Mouse (Mus musculus): ENCODE data around the gene Scgb1a1. TPM values are rescaled to one million over a fixed set of nuclear protein-coding genes. Genes with fewer than 3 reads are reported as not detected.

The Scgb1a1 gene
- polyA plus RNA-seq, 1 experiment: not detected

DNA sequence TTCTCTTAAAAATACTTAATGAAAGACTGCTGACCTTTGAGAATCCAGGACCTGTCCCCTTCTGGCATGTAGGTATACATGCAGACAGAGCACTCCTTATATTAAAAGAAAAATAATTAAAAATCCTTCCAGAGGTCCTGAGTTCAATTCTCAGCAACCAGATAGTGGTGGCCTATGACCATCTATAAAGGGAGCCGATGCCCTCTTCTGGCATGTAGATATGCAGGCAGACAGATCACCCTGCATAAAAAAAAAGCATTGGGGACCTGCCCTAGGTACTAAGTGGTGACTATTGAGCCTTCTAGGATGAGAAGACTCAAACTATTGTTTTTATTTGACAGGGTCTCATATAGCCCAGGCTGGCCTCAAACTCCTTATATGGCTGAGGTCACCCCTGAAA, 20.8 kb upstream of the Scgb1a1 start:
- Histone ChIP-seq H3K36me3 (ENCODE audit: control insufficient read depth, insufficient read depth) (no peaks in the 10 kb centered on the region), H3K79me2 (ENCODE audit: control insufficient read depth, insufficient read depth) (no peaks in the 10 kb centered on the region), H3K27me3 (ENCODE audit: control insufficient read depth, insufficient read depth, insufficient read length) (no peaks in the 10 kb centered on the region), H3ac (ENCODE audit: control insufficient read depth, insufficient read length) (no peak overlapping the region), H3K4me3 (no peak overlapping the region), H3K4me2 (ENCODE audit: low read depth) (no peak overlapping the region)
- TF ChIP-seq REST (IDR thresholded peaks at IDR 0.05; ENCODE audit: insufficient read depth, insufficient read length) (no peak), USF1 (IDR thresholded peaks at IDR 0.05; ENCODE audit: low read depth) (no peak), TCF3 (IDR thresholded peaks at IDR 0.05; ENCODE audit: insufficient read length, low read depth) (no peak), E2F4 (IDR thresholded peaks at IDR 0.05; ENCODE audit: insufficient read depth) (no peak), MAX (IDR thresholded peaks at IDR 0.05; ENCODE audit: low read depth) (no peak), TCF12 (IDR thresholded peaks at IDR 0.05; ENCODE audit: insufficient read depth, poor library complexity, severe bottlenecking) (no peak), POLR2AphosphoS2 (IDR thresholded peaks at IDR 0.05; ENCODE audit: insufficient read length, low read depth) (no peak), CEBPB (IDR thresholded peaks at IDR 0.05; ENCODE audit: insufficient read depth, poor library complexity, severe bottlenecking) (no peak), MYOD1 (IDR thresholded peaks at IDR 0.05; ENCODE audit: control insufficient read depth in 1 of 3, insufficient read length in 2 of 3, low read depth in 2 of 3) (no peak), SRF (IDR thresholded peaks at IDR 0.05; ENCODE audit: control insufficient read depth, insufficient read length, low read depth) (no peak), POLR2A (IDR thresholded peaks at IDR 0.05; ENCODE audit: insufficient read length, low read depth) (no peak), MYOG (IDR thresholded peaks at IDR 0.05; ENCODE audit: control insufficient read depth in 1 of 3, insufficient read depth in 1 of 3, insufficient read length in 2 of 3, low read depth in 2 of 3) (no peak)

DNA sequence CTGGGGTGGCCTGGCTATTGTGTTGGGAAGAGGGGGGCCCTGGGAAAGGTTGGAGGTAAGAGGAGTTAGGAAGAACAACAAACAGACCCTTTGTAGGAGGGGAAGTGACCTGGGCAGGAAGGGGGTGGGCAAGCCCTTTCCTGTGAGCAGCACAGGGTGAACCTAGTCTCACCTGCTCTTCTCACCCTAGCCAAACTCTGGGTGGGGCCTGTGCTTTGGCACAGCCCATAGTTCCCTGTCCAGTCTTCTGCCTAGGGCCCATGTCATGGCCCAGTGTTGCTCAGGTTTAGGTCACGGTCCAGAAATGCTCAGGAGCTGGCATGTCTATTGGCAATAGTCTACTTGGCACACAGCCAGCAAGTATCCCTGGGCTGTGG, 19.6 kb upstream of the Scgb1a1 start:
- Histone ChIP-seq H3K4me2 (ENCODE audit: low read depth) (peak overlapping the region; percentile 61), H3K27me3 (ENCODE audit: control insufficient read depth, insufficient read depth, insufficient read length) (no peaks in the 10 kb centered on the region), H3K79me2 (ENCODE audit: control insufficient read depth, insufficient read depth) (no peaks in the 10 kb centered on the region), H3K4me3 (no peak overlapping the region), H3ac (ENCODE audit: control insufficient read depth, insufficient read length) (no peak overlapping the region), H3K36me3 (ENCODE audit: control insufficient read depth, insufficient read depth) (no peaks in the 10 kb centered on the region)
- TF ChIP-seq REST (IDR thresholded peaks at IDR 0.05; ENCODE audit: insufficient read depth, insufficient read length) (no peak), POLR2A (IDR thresholded peaks at IDR 0.05; ENCODE audit: insufficient read length, low read depth) (no peak), MAX (IDR thresholded peaks at IDR 0.05; ENCODE audit: low read depth) (no peak), SRF (IDR thresholded peaks at IDR 0.05; ENCODE audit: control insufficient read depth, insufficient read length, low read depth) (no peak), CEBPB (IDR thresholded peaks at IDR 0.05; ENCODE audit: insufficient read depth, poor library complexity, severe bottlenecking) (no peak), MYOG (IDR thresholded peaks at IDR 0.05; ENCODE audit: control insufficient read depth in 1 of 3, insufficient read depth in 1 of 3, insufficient read length in 2 of 3, low read depth in 2 of 3) (no peak), TCF12 (IDR thresholded peaks at IDR 0.05; ENCODE audit: insufficient read depth, poor library complexity, severe bottlenecking) (no peak), E2F4 (IDR thresholded peaks at IDR 0.05; ENCODE audit: insufficient read depth) (no peak), TCF3 (IDR thresholded peaks at IDR 0.05; ENCODE audit: insufficient read length, low read depth) (no peak), USF1 (IDR thresholded peaks at IDR 0.05; ENCODE audit: low read depth) (no peak), MYOD1 (IDR thresholded peaks at IDR 0.05; ENCODE audit: control insufficient read depth in 1 of 3, insufficient read length in 2 of 3, low read depth in 2 of 3) (no peak)

DNA sequence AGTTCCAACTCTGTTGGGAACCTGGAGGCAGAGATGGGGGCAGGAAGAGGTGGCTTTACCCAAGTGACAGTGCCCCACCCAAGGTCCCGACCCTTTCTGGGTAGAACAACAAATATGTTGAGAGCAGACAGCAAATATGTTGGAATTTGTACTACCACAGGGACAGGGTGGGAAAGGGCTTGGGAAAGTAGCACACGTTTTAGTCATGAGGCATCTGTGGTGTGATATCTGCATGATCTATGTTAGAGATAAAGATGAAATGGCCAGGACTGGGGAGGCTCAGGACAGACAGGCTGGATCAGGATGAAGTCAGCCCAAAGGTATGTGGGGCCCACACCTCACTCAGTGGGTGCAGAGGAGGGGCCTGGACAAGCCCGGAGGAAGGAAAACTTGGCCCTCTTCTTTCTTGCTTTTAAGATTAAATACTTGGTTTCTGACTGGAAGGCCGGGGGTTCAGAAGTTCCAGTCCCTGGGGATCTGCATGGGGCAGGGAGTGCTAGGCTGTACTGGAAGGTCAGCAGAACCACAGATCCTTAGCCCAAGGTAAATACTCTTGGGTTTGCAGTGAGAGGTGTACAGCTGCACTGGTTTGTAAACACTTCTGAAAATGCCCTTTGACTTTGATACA, 19.1 kb upstream of the Scgb1a1 start:
- peak overlapping the region; percentile 61 for H3K4me2 ChIP-seq (ENCODE audit: low read depth)

DNA sequence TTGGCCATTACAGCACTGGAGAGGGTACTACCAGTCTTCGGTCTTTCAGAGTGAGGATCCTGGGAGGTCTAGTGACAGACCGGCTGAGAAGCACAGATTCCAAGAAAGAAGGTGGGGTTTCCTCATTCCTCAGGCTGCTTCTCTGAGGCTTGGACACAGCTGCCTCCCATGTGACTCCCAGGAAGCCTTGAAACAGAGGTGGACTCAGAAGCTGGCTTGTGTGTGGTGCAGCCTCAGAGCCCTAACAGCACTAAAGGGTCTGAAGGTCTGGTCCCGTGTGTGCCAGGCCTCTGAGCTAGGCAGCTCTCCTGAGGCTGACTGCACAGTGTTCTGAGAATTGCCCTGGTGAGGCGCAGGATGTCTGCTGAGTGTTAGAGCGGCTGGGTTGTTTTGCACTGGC, 18.3 kb upstream of the Scgb1a1 start:
- TF ChIP-seq TCF3 (IDR thresholded peaks at IDR 0.05; ENCODE audit: insufficient read length, low read depth) (no peak), TCF12 (IDR thresholded peaks at IDR 0.05; ENCODE audit: insufficient read depth, poor library complexity, severe bottlenecking) (no peak), E2F4 (IDR thresholded peaks at IDR 0.05; ENCODE audit: insufficient read depth) (no peak), SRF (IDR thresholded peaks at IDR 0.05; ENCODE audit: control insufficient read depth, insufficient read length, low read depth) (no peak), POLR2AphosphoS2 (IDR thresholded peaks at IDR 0.05; ENCODE audit: insufficient read length, low read depth) (no peak), CEBPB (IDR thresholded peaks at IDR 0.05; ENCODE audit: insufficient read depth, poor library complexity, severe bottlenecking) (no peak), POLR2A (IDR thresholded peaks at IDR 0.05; ENCODE audit: insufficient read length, low read depth) (no peak), MYOG (IDR thresholded peaks at IDR 0.05; ENCODE audit: control insufficient read depth in 1 of 3, insufficient read depth in 1 of 3, insufficient read length in 2 of 3, low read depth in 2 of 3) (peak in 1 of 3 experiments; percentile 59), MYOD1 (IDR thresholded peaks at IDR 0.05; ENCODE audit: control insufficient read depth in 1 of 3, insufficient read length in 2 of 3, low read depth in 2 of 3) (peak in 2 of 3 experiments; percentile 22 to 41), USF1 (IDR thresholded peaks at IDR 0.05; ENCODE audit: low read depth) (peak; percentile 66), MAX (IDR thresholded peaks at IDR 0.05; ENCODE audit: low read depth) (no peak)

More for the DNA sequence above, 19.1 kb upstream of the Scgb1a1 start:
- no peak for TF ChIP-seq SRF (IDR thresholded peaks at IDR 0.05; ENCODE audit: control insufficient read depth, insufficient read length, low read depth)
- TF ChIP-seq POLR2AphosphoS2 (IDR thresholded peaks at IDR 0.05; ENCODE audit: insufficient read length, low read depth): no peak
- TF ChIP-seq POLR2A (IDR thresholded peaks at IDR 0.05; ENCODE audit: insufficient read length, low read depth): no peak
- TF ChIP-seq MYOG (IDR thresholded peaks at IDR 0.05; ENCODE audit: control insufficient read depth in 1 of 3, insufficient read depth in 1 of 3, insufficient read length in 2 of 3, low read depth in 2 of 3): no peak
- no peak for TF ChIP-seq TCF12 (IDR thresholded peaks at IDR 0.05; ENCODE audit: insufficient read depth, poor library complexity, severe bottlenecking)
- TF ChIP-seq REST (IDR thresholded peaks at IDR 0.05; ENCODE audit: insufficient read depth, insufficient read length): no peak
- no peak for TF ChIP-seq MAX (IDR thresholded peaks at IDR 0.05; ENCODE audit: low read depth)
- no peak for TF ChIP-seq MYOD1 (IDR thresholded peaks at IDR 0.05; ENCODE audit: control insufficient read depth in 1 of 3, insufficient read length in 2 of 3, low read depth in 2 of 3)
- no peak for TF ChIP-seq CEBPB (IDR thresholded peaks at IDR 0.05; ENCODE audit: insufficient read depth, poor library complexity, severe bottlenecking)
- TF ChIP-seq E2F4 (IDR thresholded peaks at IDR 0.05; ENCODE audit: insufficient read depth): no peak
- TF ChIP-seq USF1 (IDR thresholded peaks at IDR 0.05; ENCODE audit: low read depth): no peak
- TF ChIP-seq TCF3 (IDR thresholded peaks at IDR 0.05; ENCODE audit: insufficient read length, low read depth): no peak
- H3K79me2 ChIP-seq (ENCODE audit: control insufficient read depth, insufficient read depth): no peaks in the 10 kb centered on the region
- H3K27me3 ChIP-seq (ENCODE audit: control insufficient read depth, insufficient read depth, insufficient read length): no peaks in the 10 kb centered on the region
- no peaks in the 10 kb centered on the region for H3K36me3 ChIP-seq (ENCODE audit: control insufficient read depth, insufficient read depth)
- no peak overlapping the region for H3ac ChIP-seq (ENCODE audit: control insufficient read depth, insufficient read length)
- H3K4me3 ChIP-seq: no peak overlapping the region

More for the DNA sequence above, 18.3 kb upstream of the Scgb1a1 start:
- Histone ChIP-seq H3ac (ENCODE audit: control insufficient read depth, insufficient read length) (no peak overlapping the region), H3K4me3 (no peak overlapping the region), H3K36me3 (ENCODE audit: control insufficient read depth, insufficient read depth) (no peaks in the 10 kb centered on the region), H3K27me3 (ENCODE audit: control insufficient read depth, insufficient read depth, insufficient read length) (no peaks in the 10 kb centered on the region), H3K79me2 (ENCODE audit: control insufficient read depth, insufficient read depth) (no peaks in the 10 kb centered on the region), H3K4me2 (ENCODE audit: low read depth) (peak overlapping the region; percentile 61)
